Mouse (Mus musculus) B cell, adult 2 months (primary cell): ENCODE results near the gene Arhgap5.

Source experiments
- DNase-seq, 2 experiments: peaks; one replicate each; pipeline ENCODE4 v3.0.0; 2022

Gene Arhgap5

GRCm38 (mm10) chr12:52503456-52504320 lies at the start of gene Arhgap5:
TSS of gene Arhgap5 (plus strand) at chr12:52503972.
- peak; percentile 65 to 70 for DNase-seq

DNA sequence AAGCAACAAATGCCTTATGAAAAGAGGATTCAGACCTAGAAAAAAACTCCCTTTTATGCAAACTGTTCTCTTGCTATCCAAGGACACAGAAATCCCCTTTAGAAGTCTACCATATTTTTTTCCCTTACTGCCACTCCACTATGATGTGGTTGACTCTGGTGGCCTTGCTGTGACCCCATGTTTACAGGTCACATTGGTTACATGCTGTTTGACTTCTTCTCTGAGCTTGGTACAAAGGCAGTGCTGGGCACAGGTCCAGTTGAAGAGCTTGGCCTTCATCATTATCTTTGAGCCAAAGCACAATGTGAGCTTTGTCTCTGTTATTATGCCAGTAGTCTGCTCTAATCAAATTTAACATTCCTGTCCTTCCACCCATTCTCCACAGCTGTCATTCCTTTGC lies 39.2 kb upstream of the Arhgap5 start:
- DNase-seq: no peak

DNA sequence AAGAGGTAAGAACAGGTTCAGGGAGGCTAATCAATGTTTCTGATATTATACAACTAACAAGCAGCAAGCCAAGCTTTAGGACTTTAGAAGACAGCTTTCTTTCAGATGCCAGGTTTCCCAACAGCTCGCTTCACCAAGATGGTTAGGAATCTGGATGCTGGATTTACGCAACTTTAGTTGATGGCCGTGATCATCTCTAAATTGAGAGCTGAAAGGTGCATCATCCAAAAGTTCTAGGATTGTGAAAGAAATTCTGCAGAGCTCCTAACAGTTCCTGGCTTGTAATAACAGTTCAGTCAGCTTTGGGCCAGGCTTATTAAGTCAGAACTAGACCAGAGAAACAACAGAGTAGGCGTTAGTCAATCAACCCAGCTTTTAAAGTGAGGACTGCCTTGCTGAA lies 32.2 kb upstream of the Arhgap5 start:
- DNase-seq: no peak

DNA sequence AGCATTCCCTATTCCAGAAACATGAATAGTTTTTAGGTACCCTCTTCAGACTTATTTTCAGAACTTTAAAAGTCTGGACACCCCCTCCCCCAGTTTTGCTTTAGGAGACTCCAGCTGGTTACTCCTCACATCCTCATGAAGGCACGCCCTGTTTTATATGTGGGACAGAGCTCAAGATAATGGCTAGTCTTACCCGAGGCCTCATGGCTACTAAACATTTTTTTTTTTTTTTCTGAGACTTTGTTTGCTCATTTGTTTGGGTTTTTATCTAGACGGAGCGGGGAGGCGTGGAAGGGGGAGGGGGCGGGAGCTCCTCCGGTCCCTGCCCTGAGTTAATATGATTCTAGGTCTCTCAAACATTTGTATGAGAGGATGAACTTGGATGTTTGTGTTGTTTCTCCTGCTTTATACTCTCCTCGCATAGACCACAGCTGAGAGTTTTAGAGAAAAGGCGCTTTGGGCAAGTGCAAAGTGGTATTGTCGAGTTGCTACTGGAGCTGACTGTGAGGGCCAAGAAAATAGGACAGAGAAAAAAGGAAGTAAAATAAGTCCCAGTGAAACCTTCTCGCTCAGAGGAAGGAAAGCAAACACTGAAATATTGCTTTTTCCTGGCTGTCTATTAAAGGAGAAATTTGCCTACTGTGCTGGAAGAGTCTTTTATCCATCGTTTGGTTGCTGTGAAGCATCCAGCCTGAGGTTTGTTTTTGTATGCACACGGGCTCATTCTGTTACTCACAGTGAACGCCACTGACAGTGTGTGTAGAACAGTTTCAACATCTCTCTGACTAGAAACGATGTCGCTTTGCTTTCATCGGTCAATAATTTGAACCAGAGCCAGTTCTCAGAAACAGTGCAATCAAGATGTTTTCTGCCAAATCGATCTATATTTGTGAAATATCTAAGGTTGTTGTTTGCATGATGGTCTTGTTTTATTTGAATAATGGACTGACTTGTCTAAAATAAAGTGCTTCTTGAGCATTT lies 29.5 kb upstream of the Arhgap5 start:
- DNase-seq: no peak

- no peak for DNase-seq
Measured at GRCm38 (mm10) chr12:52476036-52476435, 27.7 kb upstream of the Arhgap5 start.

- no peak for DNase-seq
Measured at GRCm38 (mm10) chr12:52478611-52479010, 25.2 kb upstream of the Arhgap5 start.

- no peak for DNase-seq
Measured at GRCm38 (mm10) chr12:52479323-52479722, 24.4 kb upstream of the Arhgap5 start.

DNA sequence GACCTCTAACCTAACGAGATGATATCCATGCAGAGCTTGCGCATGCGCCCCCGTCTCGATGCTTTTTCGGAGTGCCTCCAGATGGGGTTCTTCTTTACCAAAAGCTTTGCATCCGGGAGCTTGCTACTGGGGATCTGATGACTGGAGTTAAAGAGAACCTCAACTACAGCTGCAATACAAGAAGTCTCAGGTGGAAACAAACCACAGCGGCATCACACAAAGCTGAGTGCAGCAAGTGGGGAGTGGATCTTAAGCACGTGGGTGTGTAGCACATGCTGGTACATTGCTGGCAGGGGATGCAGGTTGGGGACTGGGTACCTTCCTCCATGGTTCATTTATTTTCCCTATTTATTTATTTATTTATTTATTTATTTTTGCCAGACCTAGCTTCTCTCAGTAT lies 22.9 kb upstream of the Arhgap5 start:
- no peak for DNase-seq

GRCm38 (mm10) chr12:52481969-52482550 lies 21.7 kb upstream of the Arhgap5 start:
- DNase-seq: no peak

GRCm38 (mm10) chr12:52483219-52483618 lies 20.6 kb upstream of the Arhgap5 start:
- no peak for DNase-seq

DNA sequence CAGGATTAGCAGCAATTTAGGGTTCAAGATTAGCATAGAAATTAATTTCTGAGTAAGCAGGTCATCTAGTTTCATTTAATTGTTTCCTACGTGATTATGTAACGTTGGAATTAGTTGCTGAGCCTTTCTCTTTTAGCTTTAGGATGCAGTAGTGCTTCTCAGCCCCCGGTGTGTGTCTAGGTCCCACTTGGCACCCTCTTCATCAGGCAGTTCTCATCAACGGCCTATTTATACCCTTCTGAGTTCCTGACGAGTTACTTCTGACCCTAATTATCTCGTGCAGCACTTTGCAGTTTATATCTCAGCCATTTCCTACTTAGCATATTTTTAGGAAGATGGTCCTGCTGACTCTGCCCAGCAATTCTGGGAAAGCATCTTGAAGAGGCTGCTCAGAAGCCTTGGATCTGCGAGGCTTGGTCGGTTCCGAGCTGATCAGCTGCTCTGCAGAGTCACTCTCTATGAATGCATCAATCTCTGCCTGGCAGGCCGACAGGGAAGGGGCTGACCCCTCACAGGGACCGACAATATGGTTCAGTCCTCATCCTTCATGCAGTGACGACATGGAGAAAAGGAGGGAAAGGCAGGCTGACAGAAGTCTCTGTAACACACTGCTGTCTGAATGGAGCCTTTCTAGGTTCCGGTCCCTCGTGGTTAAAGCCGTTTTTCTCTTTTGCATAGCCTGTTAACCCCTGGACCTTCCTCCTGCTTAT lies 15.4 kb upstream of the Arhgap5 start:
- no peak for DNase-seq

DNA sequence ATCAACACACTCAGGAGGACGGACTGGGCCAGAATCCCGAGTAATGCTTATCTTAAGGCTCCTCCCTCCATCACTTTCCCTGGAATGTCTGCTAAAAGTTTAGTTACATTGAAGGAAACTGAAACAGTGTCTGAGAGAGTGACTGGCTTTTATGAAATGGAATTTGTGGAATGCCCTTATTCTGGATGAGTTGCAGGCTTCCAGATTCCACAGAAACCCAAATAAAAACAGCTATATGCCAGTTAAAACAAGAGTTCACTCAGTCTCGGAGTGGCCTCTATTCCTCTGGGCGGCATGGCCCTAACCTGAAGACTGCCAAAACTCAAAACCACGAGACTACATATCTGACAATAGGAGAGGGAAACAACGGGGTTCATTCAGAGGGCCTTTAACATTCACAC lies 10.5 kb upstream of the Arhgap5 start:
- no peak for DNase-seq

DNA sequence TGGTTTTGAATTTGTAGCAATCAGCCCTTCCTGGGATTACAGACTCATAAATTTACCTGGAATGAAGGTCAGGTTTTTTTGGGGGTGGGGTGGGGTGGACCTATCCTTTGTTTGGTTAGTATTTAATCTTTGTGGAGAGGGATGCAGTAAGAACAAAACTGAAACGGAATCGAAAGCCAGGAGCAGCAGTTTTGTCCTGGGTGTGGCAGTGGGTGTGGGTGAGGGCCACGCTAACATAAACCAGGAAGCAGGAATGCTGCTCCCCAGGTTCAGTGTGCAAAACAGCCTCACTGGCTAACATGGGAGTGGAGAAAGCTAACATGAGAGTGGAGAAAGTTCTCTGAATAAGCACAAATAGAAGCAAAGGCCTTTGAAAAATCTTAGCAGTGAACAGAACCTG lies 6.6 kb upstream of the Arhgap5 start:
- no peak for DNase-seq

GRCm38 (mm10) chr12:52500915-52501833 lies 2.6 kb upstream of the Arhgap5 start:
- DNase-seq: peak; percentile 64 to 72

DNA sequence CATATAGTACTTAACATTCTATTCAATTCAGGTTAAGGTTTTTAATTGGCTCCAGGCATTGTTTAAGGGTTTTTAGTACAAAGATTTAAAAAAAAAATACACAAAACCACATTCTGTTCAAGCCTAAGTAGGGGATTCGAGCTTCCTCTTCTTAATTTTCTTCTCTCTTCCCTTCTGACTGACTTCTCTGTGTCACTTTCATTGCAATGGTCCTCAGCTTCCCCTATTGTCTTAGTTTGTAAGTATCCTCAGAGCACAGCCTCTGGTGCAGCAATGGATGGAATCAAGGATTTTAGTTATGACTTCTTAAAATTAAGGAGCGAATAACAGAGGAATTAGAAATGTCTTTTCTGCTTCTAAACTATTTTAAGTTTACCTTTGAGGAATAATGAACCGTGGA lies 1.6 kb upstream of the Arhgap5 start:
- DNase-seq: no peak

DNA sequence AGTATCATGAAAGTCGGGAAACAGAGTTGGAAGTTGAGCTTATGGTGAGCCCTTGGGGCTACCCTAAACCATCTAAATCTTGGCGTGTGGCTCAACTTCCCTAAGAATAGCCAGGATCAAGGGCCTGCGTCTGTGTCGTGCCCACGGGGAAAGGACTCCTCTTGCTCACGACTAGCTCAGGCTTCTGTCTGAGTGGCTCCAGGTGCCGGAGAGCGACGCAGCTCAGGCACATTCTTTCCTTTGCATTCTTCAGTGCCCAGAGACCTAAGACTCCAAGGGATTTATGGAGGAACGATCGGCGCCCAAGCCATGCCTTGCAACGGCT lies 679 bp upstream of the Arhgap5 start:
- DNase-seq: no peak

- peak; percentile 46 to 60 for DNase-seq
Measured at GRCm38 (mm10) chr12:52504331-52505181, 784 bp downstream of the Arhgap5 start.

GRCm38 (mm10) chr12:52524699-52525098 lies 20.9 kb downstream of the Arhgap5 start:
- no peak for DNase-seq

GRCm38 (mm10) chr12:52525486-52525885 lies 21.7 kb downstream of the Arhgap5 start:
- no peak for DNase-seq

GRCm38 (mm10) chr12:52529740-52530139 lies 26.0 kb downstream of the Arhgap5 start:
- DNase-seq: no peak

DNA sequence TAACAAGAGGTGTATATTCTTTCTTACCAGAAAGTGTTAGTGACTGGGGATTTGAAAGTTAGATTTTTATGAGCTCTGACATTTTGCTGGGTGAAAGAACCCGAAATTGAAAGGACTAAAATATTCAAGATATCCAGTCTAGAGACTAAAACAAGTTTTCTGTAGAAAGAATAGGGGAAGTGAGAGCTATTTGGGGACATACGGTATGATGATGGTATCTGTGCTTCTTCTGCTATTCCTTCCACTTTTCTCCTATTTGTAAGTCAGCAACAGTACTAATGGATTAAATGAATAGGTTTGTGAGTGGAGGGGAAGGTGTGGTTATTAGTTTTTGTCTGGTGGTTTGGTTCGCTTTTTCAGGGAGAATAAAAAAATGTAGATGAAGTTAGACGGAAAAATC lies 37.5 kb downstream of the Arhgap5 start:
- DNase-seq: no peak
